Mouse (Mus musculus): Measurements from ENCODE around the gene Gtf3c3.

DNA sequence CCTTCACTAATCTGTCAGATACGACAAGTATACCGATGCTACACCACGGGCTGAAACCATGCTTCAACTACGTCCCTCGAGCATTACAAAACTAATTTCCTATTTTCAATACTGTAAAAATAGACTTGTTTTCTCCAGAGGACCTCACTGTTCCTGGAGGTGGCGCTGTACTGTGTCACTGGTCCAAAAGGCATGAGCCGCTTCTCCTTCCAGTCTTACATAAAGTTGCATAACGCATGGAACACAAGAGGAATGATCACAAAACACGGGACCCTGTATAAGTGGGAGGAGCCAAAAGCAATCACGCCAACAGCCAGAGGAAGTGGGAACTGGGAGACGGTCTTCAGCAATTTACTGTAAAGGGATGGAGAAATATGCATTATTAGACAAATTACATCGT lies 41.7 kb upstream of the Gtf3c3 start:
- TF ChIP-seq CTCF (IDR thresholded peaks at IDR 0.05; ENCODE audit: extremely low read depth, insufficient read depth, insufficient read length, insufficient replicate concordance) (no peak), POLR2A (IDR thresholded peaks at IDR 0.05; ENCODE audit: low read depth, low read length) (no peak)

All from spleen, adult 2 months (tissue).